In genomic region chr6:84080631-84081030, GRCm38 (mm10) we compare ENCODE assay signal across 11 mouse cellular contexts.
"Had no signal": no experiment of that assay in that cellular context is flagged by ENCODE, and none has a peak within 500 bp of the region (broad histone marks: within the 10 kb centered on the region; RNA-seq: fewer than 3 reads in every experiment).

No protein-coding gene starts in this region.

- DNase-seq: right cerebral cortex, adult 18-20 months; right cerebral cortex, postnatal 14 days; right cerebral cortex, postnatal 25 days; right cerebral cortex, postnatal 4 days; spleen, adult 18-20 months; thymus, adult 18-20 months; thymus, adult 2 months; thymus, postnatal 14 days; thymus, postnatal 25 days; thymus, postnatal 36 days; thymus, postnatal 4 days had no signal
